Mouse (Mus musculus): Measurements from ENCODE around the gene Olfr545. TPM values are rescaled to one million over a fixed set of nuclear protein-coding genes. Genes with fewer than 3 reads are reported as not detected.

Olfr545 gene
- polyA plus RNA-seq, 1 experiment from 2014 or later = not detected

Other genes starting within 250 kb of the Olfr545 start
- 56.0 and 58.2 TPM in 2 replicates for gene Rhog, start 243.5 kb downstream of the Olfr545 start, polyA plus RNA-seq (2015; fragmentation: Nextera tagmentation; extraction: Ambion mirVana)
- 13.3 and 15.0 TPM in 2 replicates for gene Stim1, start 231.8 kb downstream of the Olfr545 start, polyA plus RNA-seq (2015; fragmentation: Nextera tagmentation; extraction: Ambion mirVana)
- 223 and 242 TPM in 2 replicates for gene Rrm1, start 57.9 kb downstream of the Olfr545 start, polyA plus RNA-seq (2015; fragmentation: Nextera tagmentation; extraction: Ambion mirVana)
- gene Olfr543, start 17.9 kb downstream of the Olfr545 start, polyA plus RNA-seq (2015; fragmentation: Nextera tagmentation; extraction: Ambion mirVana) = 0.38 and 0.40 TPM in 2 replicates
- gene Olfr544, start 11.3 kb downstream of the Olfr545 start, polyA plus RNA-seq (2015; fragmentation: Nextera tagmentation; extraction: Ambion mirVana) = 0.03 and 0.13 TPM in 2 replicates
- not detected in 2 replicates for gene Olfr547, start 35.2 kb upstream of the Olfr545 start, polyA plus RNA-seq (2015; fragmentation: Nextera tagmentation; extraction: Ambion mirVana)
- gene Olfr548-ps1, start 41.3 kb upstream of the Olfr545 start, polyA plus RNA-seq (2015; fragmentation: Nextera tagmentation; extraction: Ambion mirVana) = not detected in 2 replicates
- not detected in 2 replicates for gene Olfr549, start 50.3 kb upstream of the Olfr545 start, polyA plus RNA-seq (2015; fragmentation: Nextera tagmentation; extraction: Ambion mirVana)
- gene Trim21, start 65.9 kb upstream of the Olfr545 start, polyA plus RNA-seq (2015; fragmentation: Nextera tagmentation; extraction: Ambion mirVana) = 0.24 and 0.51 TPM in 2 replicates
- gene Olfr550, start 71.9 kb upstream of the Olfr545 start, polyA plus RNA-seq (2015; fragmentation: Nextera tagmentation; extraction: Ambion mirVana) = not detected in 2 replicates
- gene Olfr551, start 92.3 kb upstream of the Olfr545 start, polyA plus RNA-seq (2015; fragmentation: Nextera tagmentation; extraction: Ambion mirVana) = not detected in 2 replicates
- not detected in 2 replicates for gene Olfr552, start 98.2 kb upstream of the Olfr545 start, polyA plus RNA-seq (2015; fragmentation: Nextera tagmentation; extraction: Ambion mirVana)
- not detected in 2 replicates for gene Olfr553, start 118.6 kb upstream of the Olfr545 start, polyA plus RNA-seq (2015; fragmentation: Nextera tagmentation; extraction: Ambion mirVana)
- gene Olfr554, start 138.9 kb upstream of the Olfr545 start, polyA plus RNA-seq (2015; fragmentation: Nextera tagmentation; extraction: Ambion mirVana) = not detected in 2 replicates
- gene Olfr555, start 159.2 kb upstream of the Olfr545 start, polyA plus RNA-seq (2015; fragmentation: Nextera tagmentation; extraction: Ambion mirVana) = not detected in 2 replicates
- gene Olfr556, start 165.3 kb upstream of the Olfr545 start, polyA plus RNA-seq (2015; fragmentation: Nextera tagmentation; extraction: Ambion mirVana) = not detected in 2 replicates
- 1.6 and 1.7 TPM in 2 replicates for gene Trim68, start 187.8 kb upstream of the Olfr545 start, polyA plus RNA-seq (2015; fragmentation: Nextera tagmentation; extraction: Ambion mirVana)
- not detected in 2 replicates for gene Olfr557, start 196.3 kb upstream of the Olfr545 start, polyA plus RNA-seq (2015; fragmentation: Nextera tagmentation; extraction: Ambion mirVana)
- gene Olfr558, start 202.6 kb upstream of the Olfr545 start, polyA plus RNA-seq (2015; fragmentation: Nextera tagmentation; extraction: Ambion mirVana) = not detected in 2 replicates
- not detected in 2 replicates for gene Olfr33, start 219.5 kb upstream of the Olfr545 start, polyA plus RNA-seq (2015; fragmentation: Nextera tagmentation; extraction: Ambion mirVana)
- not detected in 2 replicates for gene Olfr559, start 227.9 kb upstream of the Olfr545 start, polyA plus RNA-seq (2015; fragmentation: Nextera tagmentation; extraction: Ambion mirVana)

All from liver, embryonic 13.5 days (tissue).